Mouse (Mus musculus) limb, embryonic 10.5 days (tissue): ENCODE measurements at regions not wholly inside any gene's neighbourhood (a gene's known extent, or its start where the extent isn't known, plus 50 kb on each side); places are given as distances from the start of the nearest gene placed in this dataset.

ENCODE experiments used
- DNase-seq: peaks from one replicate; pipeline ENCODE4 v3.0.0-alpha.2; 2017; ENCODE audit warnings: low spot score
- H3K27ac ChIP-seq: fragments of 300-500 bp; sonication (generic); 2 replicates; pipeline ENCODE4 v1.5.1; 2016; ENCODE audit warnings: mild to moderate bottlenecking
- H3K27me3 ChIP-seq: fragments of 300-500 bp; sonication (generic); 2 replicates; pipeline ENCODE4 v1.6.1; 2016; ENCODE audit warnings: low read depth, mild to moderate bottlenecking; ENCODE audit not compliant: poor library complexity, severe bottlenecking
- H3K36me3 ChIP-seq: fragments of 300-500 bp; sonication (generic); 2 replicates; pipeline ENCODE4 v1.6.1; 2016; ENCODE audit warnings: mild to moderate bottlenecking, moderate library complexity
- H3K4me1 ChIP-seq: fragments of 300-500 bp; sonication (generic); 2 replicates; pipeline ENCODE4 v1.6.1; 2016
- H3K4me3 ChIP-seq: fragments of 300-500 bp; sonication (generic); 2 replicates; pipeline ENCODE4 v1.5.1; 2016; ENCODE audit warnings: mild to moderate bottlenecking, moderate library complexity
- H3K9me3 ChIP-seq: fragments of 300-500 bp; sonication (generic); replicated peaks from 2 replicates; pipeline ENCODE4 v1.6.1; 2016; ENCODE audit warnings: mild to moderate bottlenecking
- WGBS: fragments of 180-500 bp; shearing (Covaris S2); methylation state at CpG from one replicate; pipeline ENCODE4 v1.1.7; 2016; 5-methylcytosine and 5-hydroxymethylcytosine counted together

- peak; percentile 11 for DNase-seq
- H3K4me3 ChIP-seq = no peak overlapping the region
- H3K9me3 ChIP-seq = no peaks in the 10 kb centered on the region
- no peaks in the 10 kb centered on the region for H3K36me3 ChIP-seq
- H3K27me3 ChIP-seq = no peaks in the 10 kb centered on the region
- H3K27ac ChIP-seq = no peak overlapping the region
- peaks cover 12% of the 10 kb centered on the region; the same call in 1 of the 2 replicates for H3K4me1 ChIP-seq
- 80% methylated on average over 6 of the region's 6 CpGs for WGBS
Measured at GRCm38 (mm10) chr4:105364496-105364895, 207.3 kb downstream of the Plpp3 start.

GRCm38 (mm10) chr4:105365076-105365475 is 207.9 kb downstream of the Plpp3 start:
- no peak overlapping the region for H3K27ac ChIP-seq
- 85% methylated on average over 5 of the region's 5 CpGs for WGBS
- no peaks in the 10 kb centered on the region for H3K9me3 ChIP-seq
- DNase-seq = peak; percentile 28
- H3K36me3 ChIP-seq = no peaks in the 10 kb centered on the region
- H3K27me3 ChIP-seq = no peaks in the 10 kb centered on the region
- no peak overlapping the region for H3K4me3 ChIP-seq
- H3K4me1 ChIP-seq = peaks cover 12% of the 10 kb centered on the region; the same call in 1 of the 2 replicates

GRCm38 (mm10) chr4:105376591-105376990 is 219.4 kb downstream of the Plpp3 start:
- peak overlapping the region; percentile 81 for H3K27ac ChIP-seq
- WGBS = 12% methylated on average over 5 of the region's 5 CpGs
- peak; percentile 64 for DNase-seq

GRCm38 (mm10) chr4:105377469-105378187 is 220.5 kb downstream of the Plpp3 start:
- peak; percentile 68 for DNase-seq

More at GRCm38 (mm10) chr4:105376591-105376990, 219.4 kb downstream of the Plpp3 start:
- Histone ChIP-seq H3K36me3 (no peaks in the 10 kb centered on the region), H3K27me3 (no peaks in the 10 kb centered on the region), H3K4me3 (no peak overlapping the region), H3K9me3 (no peaks in the 10 kb centered on the region), H3K4me1 (peaks cover 38% of the 10 kb centered on the region)

GRCm38 (mm10) chr4:105384826-105385225 is 227.7 kb downstream of the Plpp3 start:
- Histone ChIP-seq H3K36me3 (no peaks in the 10 kb centered on the region), H3K4me1 (peaks cover 29% of the 10 kb centered on the region), H3K9me3 (no peaks in the 10 kb centered on the region), H3K27me3 (no peaks in the 10 kb centered on the region), H3K4me3 (no peak overlapping the region), H3K27ac (peak overlapping the region; percentile 64)
- DNase-seq = peak; percentile 47
- 22% methylated on average over 3 of the region's 3 CpGs for WGBS

More at GRCm38 (mm10) chr4:105377469-105378187, 220.5 kb downstream of the Plpp3 start:
- Histone ChIP-seq H3K27me3 (no peaks in the 10 kb centered on the region), H3K27ac (peak overlapping the region; percentile 81), H3K4me3 (no peak overlapping the region), H3K9me3 (no peaks in the 10 kb centered on the region), H3K36me3 (no peaks in the 10 kb centered on the region), H3K4me1 (peaks cover 38% of the 10 kb centered on the region)
- WGBS = 47% methylated on average over 11 of the region's 11 CpGs

GRCm38 (mm10) chr4:105385481-105385880 is 228.3 kb downstream of the Plpp3 start:
- no peaks in the 10 kb centered on the region for H3K9me3 ChIP-seq
- WGBS = 75% methylated on average over 5 of the region's 5 CpGs
- peaks cover 36% of the 10 kb centered on the region for H3K4me1 ChIP-seq
- H3K36me3 ChIP-seq = no peaks in the 10 kb centered on the region
- peak; percentile 30 for DNase-seq
- H3K4me3 ChIP-seq = no peak overlapping the region
- no peaks in the 10 kb centered on the region for H3K27me3 ChIP-seq
- peak overlapping the region; percentile 64 for H3K27ac ChIP-seq

- Histone ChIP-seq H3K36me3 (no peaks in the 10 kb centered on the region), H3K27me3 (no peaks in the 10 kb centered on the region), H3K4me1 (peaks cover 27% of the 10 kb centered on the region), H3K4me3 (no peak overlapping the region), H3K27ac (peak overlapping the region; percentile 59; the same call in 1 of the 2 replicates), H3K9me3 (no peaks in the 10 kb centered on the region)
- DNase-seq = peak; percentile 70
- WGBS = 21% methylated on average over 5 of the region's 5 CpGs
Measured at GRCm38 (mm10) chr4:105390378-105390777, 233.2 kb downstream of the Plpp3 start.

GRCm38 (mm10) chr4:105394366-105394765 is 237.2 kb downstream of the Plpp3 start:
- Histone ChIP-seq H3K4me3 (no peak overlapping the region), H3K36me3 (no peaks in the 10 kb centered on the region), H3K4me1 (peaks cover 19% of the 10 kb centered on the region), H3K27ac (no peak overlapping the region), H3K27me3 (no peaks in the 10 kb centered on the region), H3K9me3 (no peaks in the 10 kb centered on the region)
- WGBS = 59% methylated on average over 1 of the region's 1 CpGs
- no peak for DNase-seq

GRCm38 (mm10) chr4:105397451-105397850 is 240.3 kb downstream of the Plpp3 start:
- Histone ChIP-seq H3K9me3 (no peaks in the 10 kb centered on the region), H3K4me1 (no peaks in the 10 kb centered on the region), H3K4me3 (no peak overlapping the region), H3K27ac (no peak overlapping the region), H3K36me3 (no peaks in the 10 kb centered on the region), H3K27me3 (no peaks in the 10 kb centered on the region)
- 83% methylated on average over 2 of the region's 2 CpGs for WGBS
- DNase-seq = no peak

- Histone ChIP-seq H3K4me3 (no peak overlapping the region), H3K27me3 (no peaks in the 10 kb centered on the region), H3K36me3 (no peaks in the 10 kb centered on the region), H3K9me3 (no peaks in the 10 kb centered on the region), H3K27ac (no peak overlapping the region), H3K4me1 (peaks cover 19% of the 10 kb centered on the region)
- 82% methylated on average over 3 of the region's 3 CpGs for WGBS
- peak; percentile 12 for DNase-seq
Measured at GRCm38 (mm10) chr4:105402021-105402420, 244.9 kb downstream of the Plpp3 start.

- Histone ChIP-seq H3K4me3 (no peak overlapping the region), H3K36me3 (no peaks in the 10 kb centered on the region), H3K27me3 (peaks cover 3% of the 10 kb centered on the region; the same call in 1 of the 2 replicates), H3K4me1 (peaks cover 27% of the 10 kb centered on the region), H3K9me3 (no peaks in the 10 kb centered on the region), H3K27ac (no peak overlapping the region)
- WGBS = 68% methylated on average over 3 of the region's 3 CpGs
- DNase-seq = peak; percentile 27
Measured at GRCm38 (mm10) chr4:105403169-105403568, 246.0 kb downstream of the Plpp3 start.

GRCm38 (mm10) chr4:105403686-105404085 is 246.5 kb downstream of the Plpp3 start:
- no peak overlapping the region for H3K4me3 ChIP-seq
- WGBS = 88% methylated on average over 6 of the region's 6 CpGs

GRCm38 (mm10) chr4:105405728-105406127 is 248.6 kb downstream of the Plpp3 start:
- no peak overlapping the region for H3K27ac ChIP-seq
- no peak overlapping the region for H3K4me3 ChIP-seq
- DNase-seq = no peak
- peaks cover 27% of the 10 kb centered on the region for H3K4me1 ChIP-seq
- H3K36me3 ChIP-seq = no peaks in the 10 kb centered on the region
- 82% methylated on average over 5 of the region's 5 CpGs for WGBS
- H3K9me3 ChIP-seq = no peaks in the 10 kb centered on the region
- peaks cover 15% of the 10 kb centered on the region for H3K27me3 ChIP-seq

More at GRCm38 (mm10) chr4:105403686-105404085, 246.5 kb downstream of the Plpp3 start:
- Histone ChIP-seq H3K9me3 (no peaks in the 10 kb centered on the region), H3K4me1 (peaks cover 27% of the 10 kb centered on the region), H3K27ac (no peak overlapping the region), H3K27me3 (peaks cover 7% of the 10 kb centered on the region), H3K36me3 (no peaks in the 10 kb centered on the region)
- DNase-seq = no peak
